Mouse (Mus musculus): ENCODE results near the gene Igsf21. TPM values are rescaled to one million over a fixed set of nuclear protein-coding genes. Genes with fewer than 3 reads are reported as not detected.
A peak's percentile ranks its signal among the peaks of the same experiment; 100 is the strongest.

Gene Igsf21
- polyA plus RNA-seq, 1 experiment from 2014 or later, result 1.5 TPM

DNA sequence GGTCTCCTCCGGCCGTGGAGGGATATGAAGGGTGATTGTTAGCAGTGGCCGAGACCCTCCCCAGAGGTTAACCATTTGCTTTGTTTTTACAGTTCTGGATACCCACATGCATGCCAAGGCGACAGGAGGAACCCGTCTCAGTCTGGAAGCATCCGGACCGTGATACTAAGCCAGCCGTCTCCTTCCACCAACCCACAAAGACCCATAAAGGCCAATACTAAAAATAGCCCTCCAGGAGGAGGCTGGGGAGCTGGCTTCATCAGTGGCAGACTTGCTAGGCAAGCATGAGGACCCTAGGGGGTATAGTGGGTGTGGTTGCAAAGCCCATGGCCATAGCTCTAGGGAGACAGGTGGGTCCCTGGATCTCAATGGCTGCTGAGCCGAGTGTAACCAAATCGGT, 41.8 kb downstream of the Igsf21 start:
- no peak for ATAC-seq
- 74% methylated on average over 10 of the region's 10 CpGs for WGBS
- H3K4me3 ChIP-seq (ENCODE audit: low read length), result no peak overlapping the region
- no peak overlapping the region for H3K9ac ChIP-seq (ENCODE audit: low read depth, low read length)
- H3K27ac ChIP-seq (ENCODE audit: low read length), result no peak overlapping the region
- no peak overlapping the region for H3K4me2 ChIP-seq (ENCODE audit: low read depth, low read length)
- H3K9me3 ChIP-seq (ENCODE audit: control insufficient read depth, low read length), result no peaks in the 10 kb centered on the region
- no peaks in the 10 kb centered on the region for H3K27me3 ChIP-seq (replicated peaks; ENCODE audit: control insufficient read depth, insufficient read depth, low read length)
- H3K36me3 ChIP-seq (ENCODE audit: control insufficient read depth, insufficient read depth, low read length), result no peaks in the 10 kb centered on the region
- H3K4me1 ChIP-seq (ENCODE audit: control insufficient read depth, insufficient read depth, low read length), result no peaks in the 10 kb centered on the region

DNA sequence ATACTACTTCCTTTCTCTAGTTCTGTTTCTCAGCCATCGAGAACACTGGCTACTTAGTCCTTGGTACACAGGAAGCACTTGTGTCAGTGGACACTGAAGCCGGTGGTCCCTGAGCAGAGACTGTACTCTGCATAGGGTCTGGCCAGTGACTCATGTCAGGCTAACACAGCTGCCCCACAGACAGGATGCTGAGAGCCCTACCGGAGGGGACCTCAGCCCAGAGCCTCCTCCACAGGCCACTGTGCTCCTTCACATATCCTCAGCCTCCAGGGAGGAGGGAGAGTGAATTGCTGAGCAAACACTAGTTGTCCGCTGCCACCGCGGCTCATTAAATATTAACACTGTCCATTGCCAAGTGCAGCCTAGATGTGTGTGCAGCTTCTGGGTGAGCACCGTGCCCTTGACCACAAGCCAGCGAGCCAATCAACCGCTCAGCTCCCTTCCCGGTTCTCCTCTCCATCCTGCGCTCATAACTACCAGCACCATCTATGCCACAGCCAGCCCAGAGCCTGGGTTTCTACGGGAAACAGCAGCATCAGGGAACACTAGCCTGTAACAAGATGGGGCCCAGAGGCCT, 42.8 kb downstream of the Igsf21 start:
- no peaks in the 10 kb centered on the region for H3K36me3 ChIP-seq (ENCODE audit: control insufficient read depth, insufficient read depth, low read length)
- no peaks in the 10 kb centered on the region for H3K27me3 ChIP-seq (replicated peaks; ENCODE audit: control insufficient read depth, insufficient read depth, low read length)
- no peak overlapping the region for H3K9ac ChIP-seq (ENCODE audit: low read depth, low read length)
- 0 out of 2 replicates have a peak, but pooled peaks have one; percentile 26 for ATAC-seq
- H3K27ac ChIP-seq (ENCODE audit: low read length), result no peak overlapping the region
- no peaks in the 10 kb centered on the region for H3K4me1 ChIP-seq (ENCODE audit: control insufficient read depth, insufficient read depth, low read length)
- H3K4me3 ChIP-seq (ENCODE audit: low read length), result no peak overlapping the region
- no peak overlapping the region for H3K4me2 ChIP-seq (ENCODE audit: low read depth, low read length)
- WGBS, result 60% methylated on average over 12 of the region's 12 CpGs
- H3K9me3 ChIP-seq (ENCODE audit: control insufficient read depth, low read length), result no peaks in the 10 kb centered on the region

GRCm38 (mm10) chr4:140202196-140202595, 44.4 kb downstream of the Igsf21 start:
- Histone ChIP-seq H3K36me3 (ENCODE audit: control insufficient read depth, insufficient read depth, low read length) (no peaks in the 10 kb centered on the region), H3K4me2 (ENCODE audit: low read depth, low read length) (no peak overlapping the region), H3K9ac (ENCODE audit: low read depth, low read length) (no peak overlapping the region), H3K4me3 (ENCODE audit: low read length) (no peak overlapping the region), H3K27ac (ENCODE audit: low read length) (no peak overlapping the region), H3K4me1 (ENCODE audit: control insufficient read depth, insufficient read depth, low read length) (no peaks in the 10 kb centered on the region), H3K9me3 (ENCODE audit: control insufficient read depth, low read length) (no peaks in the 10 kb centered on the region), H3K27me3 (replicated peaks; ENCODE audit: control insufficient read depth, insufficient read depth, low read length) (no peaks in the 10 kb centered on the region)
- no peak for ATAC-seq
- WGBS, result 39% methylated on average over 6 of the region's 6 CpGs

DNA sequence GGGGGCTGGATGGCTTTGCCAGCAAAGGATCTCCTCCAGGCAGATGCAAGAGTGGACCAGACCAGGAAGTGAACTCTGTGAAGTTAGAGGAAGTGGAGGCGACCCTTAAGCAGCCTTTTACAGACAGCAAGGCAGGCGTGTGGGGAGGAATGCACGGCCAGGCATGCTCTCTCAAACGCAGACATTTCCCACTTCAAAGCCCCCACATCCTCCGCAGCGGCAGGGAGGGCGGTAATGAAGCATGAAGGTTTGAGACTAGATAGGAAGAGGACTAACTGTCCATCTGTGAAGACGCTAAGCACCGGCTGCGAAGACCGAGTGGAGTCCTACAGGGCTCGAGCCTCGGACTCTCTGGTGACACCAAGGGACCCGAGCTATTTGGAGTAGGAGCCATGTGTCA, 46.3 kb downstream of the Igsf21 start:
- no peak overlapping the region for H3K4me2 ChIP-seq (ENCODE audit: low read depth, low read length)
- 69% methylated on average over 14 of the region's 14 CpGs for WGBS
- no peaks in the 10 kb centered on the region for H3K9me3 ChIP-seq (ENCODE audit: control insufficient read depth, low read length)
- H3K27ac ChIP-seq (ENCODE audit: low read length), result no peak overlapping the region
- no peak overlapping the region for H3K9ac ChIP-seq (ENCODE audit: low read depth, low read length)
- no peaks in the 10 kb centered on the region for H3K36me3 ChIP-seq (ENCODE audit: control insufficient read depth, insufficient read depth, low read length)
- no peaks in the 10 kb centered on the region for H3K27me3 ChIP-seq (replicated peaks; ENCODE audit: control insufficient read depth, insufficient read depth, low read length)
- no peak for ATAC-seq
- no peak overlapping the region for H3K4me3 ChIP-seq (ENCODE audit: low read length)
- H3K4me1 ChIP-seq (ENCODE audit: control insufficient read depth, insufficient read depth, low read length), result no peaks in the 10 kb centered on the region

- Histone ChIP-seq H3K36me3 (ENCODE audit: control insufficient read depth, insufficient read depth, low read length) (no peaks in the 10 kb centered on the region), H3K9ac (ENCODE audit: low read depth, low read length) (no peak overlapping the region), H3K27ac (ENCODE audit: low read length) (no peak overlapping the region), H3K4me2 (ENCODE audit: low read depth, low read length) (no peak overlapping the region), H3K27me3 (replicated peaks; ENCODE audit: control insufficient read depth, insufficient read depth, low read length) (no peaks in the 10 kb centered on the region), H3K9me3 (ENCODE audit: control insufficient read depth, low read length) (no peaks in the 10 kb centered on the region), H3K4me3 (ENCODE audit: low read length) (no peak overlapping the region), H3K4me1 (ENCODE audit: control insufficient read depth, insufficient read depth, low read length) (no peaks in the 10 kb centered on the region)
- ATAC-seq, result no peak
- 60% methylated on average over 9 of the region's 9 CpGs for WGBS
These were observed 49.9 kb downstream of the Igsf21 start for GRCm38 (mm10) chr4:140196717-140197116.

DNA sequence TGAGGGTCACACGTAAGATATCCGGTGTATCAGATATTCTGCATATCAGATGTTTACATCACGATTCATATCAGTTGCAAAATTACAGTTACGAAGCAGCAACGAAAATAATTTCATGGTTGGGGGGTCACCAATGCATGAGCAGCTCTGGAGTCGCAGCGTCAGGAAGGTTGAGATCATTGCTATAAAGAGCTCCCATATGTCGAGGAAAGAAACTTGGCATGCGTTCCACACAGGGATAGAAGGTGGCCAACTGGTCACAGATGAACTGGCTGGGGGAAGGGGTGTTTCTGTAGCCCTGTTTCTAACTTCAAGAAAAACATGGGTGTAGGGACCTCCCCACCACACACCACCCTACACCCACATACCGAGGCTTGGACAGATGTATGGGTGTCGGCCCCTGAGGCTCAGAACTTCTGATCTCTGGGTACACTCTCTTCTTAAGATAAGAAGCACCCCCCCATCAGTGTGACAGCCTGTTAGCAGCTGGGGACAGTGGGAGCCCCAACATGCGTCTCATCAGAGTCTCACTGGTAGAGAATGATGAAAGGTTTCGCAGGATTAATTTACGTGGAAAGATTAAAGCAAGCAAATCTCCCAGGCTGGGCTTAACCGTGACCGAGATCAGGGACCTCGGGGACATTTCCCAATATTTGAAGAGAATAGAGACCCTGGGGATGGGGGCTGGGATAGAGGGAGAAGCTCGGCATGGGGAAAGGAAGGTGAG, 54.1 kb downstream of the Igsf21 start:
- no peak overlapping the region for H3K4me3 ChIP-seq (ENCODE audit: low read length)
- no peaks in the 10 kb centered on the region for H3K4me1 ChIP-seq (ENCODE audit: control insufficient read depth, insufficient read depth, low read length)
- H3K4me2 ChIP-seq (ENCODE audit: low read depth, low read length), result no peak overlapping the region
- no peak for ATAC-seq
- H3K9me3 ChIP-seq (ENCODE audit: control insufficient read depth, low read length), result no peaks in the 10 kb centered on the region
- no peaks in the 10 kb centered on the region for H3K27me3 ChIP-seq (replicated peaks; ENCODE audit: control insufficient read depth, insufficient read depth, low read length)
- H3K36me3 ChIP-seq (ENCODE audit: control insufficient read depth, insufficient read depth, low read length), result no peaks in the 10 kb centered on the region
- WGBS, result 82% methylated on average over 18 of the region's 18 CpGs
- no peak overlapping the region for H3K9ac ChIP-seq (ENCODE audit: low read depth, low read length)
- H3K27ac ChIP-seq (ENCODE audit: low read length), result no peak overlapping the region

- H3K36me3 ChIP-seq (ENCODE audit: control insufficient read depth, insufficient read depth, low read length), result no peaks in the 10 kb centered on the region
- H3K9ac ChIP-seq (ENCODE audit: low read depth, low read length), result no peak overlapping the region
- 91% methylated on average over 9 of the region's 9 CpGs for WGBS
- ATAC-seq, result no peak
- no peak overlapping the region for H3K27ac ChIP-seq (ENCODE audit: low read length)
- H3K27me3 ChIP-seq (replicated peaks; ENCODE audit: control insufficient read depth, insufficient read depth, low read length), result no peaks in the 10 kb centered on the region
- H3K4me1 ChIP-seq (ENCODE audit: control insufficient read depth, insufficient read depth, low read length), result no peaks in the 10 kb centered on the region
- no peaks in the 10 kb centered on the region for H3K9me3 ChIP-seq (ENCODE audit: control insufficient read depth, low read length)
- H3K4me3 ChIP-seq (ENCODE audit: low read length), result no peak overlapping the region
- no peak overlapping the region for H3K4me2 ChIP-seq (ENCODE audit: low read depth, low read length)
These were observed 57.0 kb downstream of the Igsf21 start for GRCm38 (mm10) chr4:140189601-140190000.

DNA sequence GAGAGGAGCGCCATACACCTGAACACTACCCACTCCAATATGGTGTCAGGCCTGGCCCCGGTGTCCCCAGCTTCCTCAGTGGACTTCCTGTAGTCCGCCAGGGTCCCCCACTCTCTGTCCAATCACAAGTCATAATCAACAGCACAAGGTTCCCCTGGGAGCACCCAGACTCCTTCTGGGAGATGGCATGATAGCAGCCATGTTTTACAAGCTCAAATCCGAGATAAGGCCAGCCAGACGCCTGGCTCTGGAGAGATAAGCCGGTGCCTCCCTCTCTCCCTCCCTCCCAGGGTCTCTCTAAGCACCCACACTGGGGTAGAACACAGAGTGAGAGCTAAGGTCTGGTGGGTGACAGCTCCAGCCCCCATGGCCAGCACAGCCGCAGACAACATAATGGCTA, 58.0 kb downstream of the Igsf21 start:
- no peaks in the 10 kb centered on the region for H3K36me3 ChIP-seq (ENCODE audit: control insufficient read depth, insufficient read depth, low read length)
- H3K4me1 ChIP-seq (ENCODE audit: control insufficient read depth, insufficient read depth, low read length), result no peaks in the 10 kb centered on the region
- no peak for ATAC-seq
- no peak overlapping the region for H3K4me3 ChIP-seq (ENCODE audit: low read length)
- H3K4me2 ChIP-seq (ENCODE audit: low read depth, low read length), result no peak overlapping the region
- H3K9me3 ChIP-seq (ENCODE audit: control insufficient read depth, low read length), result no peaks in the 10 kb centered on the region
- H3K27ac ChIP-seq (ENCODE audit: low read length), result no peak overlapping the region
- H3K9ac ChIP-seq (ENCODE audit: low read depth, low read length), result no peak overlapping the region
- H3K27me3 ChIP-seq (replicated peaks; ENCODE audit: control insufficient read depth, insufficient read depth, low read length), result no peaks in the 10 kb centered on the region
- WGBS, result 55% methylated on average over 7 of the region's 7 CpGs

DNA sequence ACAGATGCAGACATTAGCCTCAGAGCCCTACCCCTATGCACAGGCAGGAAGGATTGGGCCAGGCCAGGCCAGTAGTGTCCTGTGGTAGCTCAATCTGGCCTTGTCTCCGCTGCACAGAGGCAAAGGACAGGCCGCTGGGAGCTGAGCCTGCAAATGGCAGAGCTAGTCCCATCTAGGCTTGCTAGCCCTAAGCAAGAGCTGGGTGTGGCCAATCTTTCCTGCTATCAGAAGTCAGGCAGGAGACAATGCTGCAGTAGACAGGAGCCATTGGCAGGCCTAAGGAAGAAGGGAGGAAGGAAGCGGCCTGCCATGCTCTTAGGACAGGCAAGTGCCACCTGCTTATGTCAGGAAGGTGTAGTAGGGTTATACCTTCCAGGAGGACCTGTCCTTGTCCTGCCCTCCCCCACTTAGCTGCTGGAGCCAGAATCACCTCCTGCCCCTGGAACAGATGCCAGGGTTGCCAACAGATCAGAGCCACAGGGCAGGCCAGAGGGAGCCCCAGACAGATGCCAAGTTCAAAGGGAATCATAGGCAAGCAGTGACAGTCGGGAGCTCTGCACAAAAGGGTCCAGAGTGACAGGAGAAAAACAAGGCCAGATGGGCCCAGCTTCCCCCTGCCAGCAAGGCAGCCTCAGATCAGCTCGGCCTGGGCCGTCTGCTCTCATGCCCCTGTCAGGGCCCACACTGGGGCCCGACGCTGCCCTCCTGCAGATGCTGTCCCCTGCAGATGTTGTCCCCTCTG, 59.0 kb downstream of the Igsf21 start:
- 77% methylated on average over 8 of the region's 8 CpGs for WGBS
- Histone ChIP-seq H3K4me2 (ENCODE audit: low read depth, low read length) (no peak overlapping the region), H3K9me3 (ENCODE audit: control insufficient read depth, low read length) (no peaks in the 10 kb centered on the region), H3K4me1 (ENCODE audit: control insufficient read depth, insufficient read depth, low read length) (no peaks in the 10 kb centered on the region), H3K27ac (ENCODE audit: low read length) (no peak overlapping the region), H3K4me3 (ENCODE audit: low read length) (no peak overlapping the region), H3K27me3 (replicated peaks; ENCODE audit: control insufficient read depth, insufficient read depth, low read length) (no peaks in the 10 kb centered on the region), H3K9ac (ENCODE audit: low read depth, low read length) (no peak overlapping the region), H3K36me3 (ENCODE audit: control insufficient read depth, insufficient read depth, low read length) (no peaks in the 10 kb centered on the region)
- ATAC-seq, result no peak
